Mouse (Mus musculus) heart, postnatal 10 days (tissue): ENCODE measurements at regions not wholly inside any gene's neighbourhood (a gene's known extent, or its start where the extent isn't known, plus 50 kb on each side); places are given as distances from the start of the nearest gene placed in this dataset.
"Not testable (repeated sequence)": the region's sequence is repeated elsewhere in the genome, so short reads cannot be mapped to it uniquely, and the experiment has no call there.

Experiments used
- DNase-seq, 2 experiments: peaks; one replicate each; pipeline ENCODE4 v3.0.0; 2021
- intact Hi-C: fragments of 180-260 bp; cut with DNase I; formaldehyde crosslinking; loops from one replicate; pipeline ENCODE4 v1.15.1; 2025

GRCm38 (mm10) chr4:38334529-38335149 is 1115.5 kb upstream of the 1700009N14Rik start:
- intact Hi-C loops: no loop called here
- DNase-seq: peak; percentile 3 to 5

GRCm38 (mm10) chr4:38335156-38335555 is 1114.9 kb upstream of the 1700009N14Rik start:
- DNase-seq: peak in 1 of 2 experiments; percentile 1
- intact Hi-C loops: no loop called here

DNA sequence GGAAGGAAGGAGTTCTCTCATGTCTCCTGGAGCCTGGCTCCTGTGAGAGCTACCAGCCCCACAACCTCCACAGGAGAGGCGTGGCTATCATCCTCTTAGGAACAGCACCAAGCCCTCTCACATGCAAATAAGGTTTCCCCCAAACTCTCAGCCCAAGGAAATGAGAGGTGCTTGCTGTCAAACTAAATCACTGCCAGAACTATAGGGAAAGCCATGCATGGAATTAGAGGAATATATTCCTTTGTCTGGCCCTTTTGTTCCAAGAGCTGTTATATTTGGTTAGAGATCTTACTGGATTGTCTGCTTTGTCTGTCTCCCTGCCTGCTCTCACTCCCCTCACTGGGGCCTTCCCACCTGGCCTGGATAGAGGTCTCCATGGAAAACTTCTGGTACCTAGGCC is 1079.0 kb upstream of the 1700009N14Rik start:
- intact Hi-C loops: no loop called here
- no peak for DNase-seq

- DNase-seq: no peak
- intact Hi-C loops: no loop called here
Observed at GRCm38 (mm10) chr4:38381916-38382315, 1068.2 kb upstream of the 1700009N14Rik start.

- no peak for DNase-seq
- intact Hi-C loops: no loop called here
Observed at GRCm38 (mm10) chr4:38396635-38397034, 1053.5 kb upstream of the 1700009N14Rik start.

GRCm38 (mm10) chr4:38435326-38435725 is 1014.8 kb upstream of the 1700009N14Rik start:
- intact Hi-C loops, DNase-seq: not testable (repeated sequence)

GRCm38 (mm10) chr4:38461473-38462194 is 988.5 kb upstream of the 1700009N14Rik start:
- intact Hi-C loops: no loop called here
- no peak for DNase-seq

GRCm38 (mm10) chr4:38498271-38498670 is 951.8 kb upstream of the 1700009N14Rik start:
- intact Hi-C loops: no loop called here
- no peak for DNase-seq

GRCm38 (mm10) chr4:38505875-38506274 is 944.2 kb upstream of the 1700009N14Rik start:
- intact Hi-C loops: no loop called here
- DNase-seq: no peak

DNA sequence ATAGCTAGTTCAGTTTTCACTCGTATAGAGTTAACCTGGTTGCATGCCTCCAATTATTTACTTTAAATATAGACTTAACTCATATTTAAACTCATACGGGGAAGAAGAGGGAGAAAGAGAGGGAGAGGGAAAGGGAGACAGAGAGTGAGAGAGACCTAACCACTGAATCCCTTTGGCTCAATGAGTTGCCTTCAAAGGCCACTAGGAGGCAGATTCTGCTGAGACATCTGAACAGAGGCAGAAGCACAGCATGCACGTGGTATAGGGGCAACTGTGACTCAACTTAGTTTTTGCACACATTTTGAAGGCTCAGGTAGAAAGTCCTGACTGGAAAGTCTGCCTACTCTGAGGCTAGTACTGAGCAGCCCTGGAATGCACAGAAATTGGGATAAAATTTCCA is 942.9 kb upstream of the 1700009N14Rik start:
- intact Hi-C loops: no loop called here
- no peak for DNase-seq

DNA sequence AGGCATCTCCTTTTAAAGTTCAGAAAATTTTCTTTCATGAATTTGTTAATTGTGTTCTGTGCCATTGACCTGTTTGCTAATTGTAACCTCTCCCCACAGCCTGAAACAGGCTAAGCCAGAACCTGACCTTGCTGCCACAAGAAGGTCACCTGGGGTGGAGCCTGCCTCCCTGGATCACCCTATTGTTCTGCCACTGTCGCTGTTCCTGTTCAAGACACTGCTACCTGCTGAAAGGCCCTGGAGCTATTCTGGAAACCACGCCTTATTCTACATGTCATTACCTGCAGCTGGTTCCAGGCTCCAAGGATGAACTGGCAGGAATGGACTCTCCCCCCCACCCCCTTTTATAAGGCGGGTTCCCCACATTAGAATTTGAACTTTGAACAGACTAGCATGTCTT is 931.0 kb upstream of the 1700009N14Rik start:
- intact Hi-C loops: no loop called here

More for the DNA sequence above, 931.0 kb upstream of the 1700009N14Rik start:
- no peak for DNase-seq
